Mouse (Mus musculus): ENCODE results near the gene Dgkg. TPM values are rescaled to one million over a fixed set of nuclear protein-coding genes. Genes with fewer than 3 reads are reported as not detected.

Gene Dgkg
- total and polyA plus RNA-seq, 2 experiments from 2014 or later: 6.1 to 12.5 TPM

- Histone ChIP-seq H3K4me3 (ENCODE audit: low read length) (no peak overlapping the region), H3K27ac (no peak overlapping the region), H3K4me1 (ENCODE audit: insufficient read depth, low read length) (no peaks in the 10 kb centered on the region), H3K4me2 (ENCODE audit: low read depth, low read length) (no peak overlapping the region), H3K27me3 (ENCODE audit: insufficient read depth, low read length) (no peaks in the 10 kb centered on the region), H3K9me3 (ENCODE audit: low read length) (no peaks in the 10 kb centered on the region), H3K9ac (replicated peaks; ENCODE audit: low read length) (no peak overlapping the region), H3K36me3 (ENCODE audit: insufficient read depth, low read length) (no peaks in the 10 kb centered on the region)
- ATAC-seq (no peak), DNase-seq (ENCODE audit: low spot score) (no peak)
- no peak for TF ChIP-seq CTCF (IDR thresholded peaks at IDR 0.05; ENCODE audit: low read depth)
- WGBS: 75% methylated on average over 8 of the region's 8 CpGs
These were observed 30.8 kb upstream of the Dgkg start for GRCm38 (mm10) chr16:22687711-22688230.

DNA sequence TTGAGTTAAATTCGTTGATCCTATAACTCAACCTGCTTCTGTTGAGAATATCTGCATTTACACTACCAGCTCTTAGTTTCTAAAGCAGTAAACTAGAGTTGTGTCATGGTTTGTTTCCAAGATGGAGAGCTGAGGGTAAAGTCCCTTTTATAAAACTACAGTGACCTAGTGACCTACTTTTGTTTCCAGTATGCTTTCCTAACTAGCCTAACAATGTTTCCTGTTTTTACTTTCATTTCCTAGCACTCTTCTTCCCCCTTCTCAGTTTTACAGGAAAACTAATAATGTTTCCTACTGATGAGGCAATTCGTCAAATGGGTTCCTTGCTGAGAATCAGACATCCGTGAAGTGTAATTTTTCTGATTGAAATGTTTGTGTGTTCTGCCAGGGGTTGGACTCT, 26.6 kb upstream of the Dgkg start:
- 77% methylated on average over 3 of the region's 3 CpGs for WGBS
- TF ChIP-seq CTCF (IDR thresholded peaks at IDR 0.05; ENCODE audit: low read depth): no peak
- ATAC-seq: no peak

GRCm38 (mm10) chr16:22682727-22683126, 25.7 kb upstream of the Dgkg start:
- no peak for TF ChIP-seq CTCF (IDR thresholded peaks at IDR 0.05; ENCODE audit: low read depth)
- H3K4me1 ChIP-seq (ENCODE audit: insufficient read depth, low read length): no peaks in the 10 kb centered on the region
- H3K36me3 ChIP-seq (ENCODE audit: insufficient read depth, low read length): no peaks in the 10 kb centered on the region

More for the DNA sequence above, 26.6 kb upstream of the Dgkg start:
- H3K9me3 ChIP-seq (ENCODE audit: low read length): no peaks in the 10 kb centered on the region
- H3K4me1 ChIP-seq (ENCODE audit: insufficient read depth, low read length): no peaks in the 10 kb centered on the region
- no peaks in the 10 kb centered on the region for H3K36me3 ChIP-seq (ENCODE audit: insufficient read depth, low read length)
- H3K4me2 ChIP-seq (ENCODE audit: low read depth, low read length): no peak overlapping the region
- H3K9ac ChIP-seq (replicated peaks; ENCODE audit: low read length): no peak overlapping the region
- no peak overlapping the region for H3K27ac ChIP-seq
- DNase-seq (ENCODE audit: low spot score): no peak
- H3K4me3 ChIP-seq (ENCODE audit: low read length): no peak overlapping the region
- H3K27me3 ChIP-seq (ENCODE audit: insufficient read depth, low read length): no peaks in the 10 kb centered on the region

GRCm38 (mm10) chr16:22679641-22680040, 22.6 kb upstream of the Dgkg start:
- Histone ChIP-seq H3K4me1 (ENCODE audit: insufficient read depth, low read length) (no peaks in the 10 kb centered on the region), H3K4me3 (ENCODE audit: low read length) (no peak overlapping the region), H3K36me3 (ENCODE audit: insufficient read depth, low read length) (no peaks in the 10 kb centered on the region), H3K27ac (no peak overlapping the region), H3K9me3 (ENCODE audit: low read length) (no peaks in the 10 kb centered on the region), H3K27me3 (ENCODE audit: insufficient read depth, low read length) (no peaks in the 10 kb centered on the region), H3K4me2 (ENCODE audit: low read depth, low read length) (no peak overlapping the region), H3K9ac (replicated peaks; ENCODE audit: low read length) (no peak overlapping the region)
- ATAC-seq: no peak
- TF ChIP-seq CTCF (IDR thresholded peaks at IDR 0.05; ENCODE audit: low read depth): no peak
- no peak for DNase-seq (ENCODE audit: low spot score)
- 80% methylated on average over 3 of the region's 3 CpGs for WGBS

More at GRCm38 (mm10) chr16:22682727-22683126, 25.7 kb upstream of the Dgkg start:
- no peak overlapping the region for H3K9ac ChIP-seq (replicated peaks; ENCODE audit: low read length)
- no peak overlapping the region for H3K27ac ChIP-seq
- ATAC-seq (no peak), DNase-seq (ENCODE audit: low spot score) (no peak)
- H3K4me2 ChIP-seq (ENCODE audit: low read depth, low read length): no peak overlapping the region
- no peak overlapping the region for H3K4me3 ChIP-seq (ENCODE audit: low read length)
- H3K27me3 ChIP-seq (ENCODE audit: insufficient read depth, low read length): no peaks in the 10 kb centered on the region
- H3K9me3 ChIP-seq (ENCODE audit: low read length): no peaks in the 10 kb centered on the region

GRCm38 (mm10) chr16:22674636-22675035, 17.6 kb upstream of the Dgkg start:
- Histone ChIP-seq H3K27me3 (ENCODE audit: insufficient read depth, low read length) (no peaks in the 10 kb centered on the region), H3K36me3 (ENCODE audit: insufficient read depth, low read length) (no peaks in the 10 kb centered on the region), H3K4me1 (ENCODE audit: insufficient read depth, low read length) (no peaks in the 10 kb centered on the region), H3K9me3 (ENCODE audit: low read length) (no peaks in the 10 kb centered on the region), H3K4me2 (ENCODE audit: low read depth, low read length) (no peak overlapping the region), H3K9ac (replicated peaks; ENCODE audit: low read length) (no peak overlapping the region), H3K27ac (no peak overlapping the region), H3K4me3 (ENCODE audit: low read length) (no peak overlapping the region)
- no peak for ATAC-seq
- 89% methylated on average over 10 of the region's 10 CpGs for WGBS
- no peak for TF ChIP-seq CTCF (IDR thresholded peaks at IDR 0.05; ENCODE audit: low read depth)
- no peak for DNase-seq (ENCODE audit: low spot score)

DNA sequence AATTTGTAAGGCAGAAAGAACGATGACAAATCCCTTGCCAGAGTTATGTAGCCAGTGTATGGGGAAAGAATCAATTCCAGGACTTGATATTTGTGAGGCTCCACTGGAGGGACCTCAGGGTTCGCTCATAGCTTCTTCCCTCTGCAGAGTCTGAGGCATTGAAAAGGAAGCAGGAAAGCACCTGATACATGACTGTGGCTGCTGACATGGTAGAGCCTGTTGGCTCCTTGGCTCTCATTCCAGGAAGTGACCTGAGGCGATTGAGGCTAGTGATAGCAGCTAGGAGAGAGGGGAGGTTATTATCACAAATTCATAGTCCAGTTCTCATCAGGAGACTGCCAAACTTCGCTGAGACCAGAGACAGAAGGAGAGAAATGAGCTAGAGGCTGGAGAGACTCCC, 17.1 kb upstream of the Dgkg start:
- Histone ChIP-seq H3K9me3 (ENCODE audit: low read length) (no peaks in the 10 kb centered on the region), H3K27ac (no peak overlapping the region), H3K9ac (replicated peaks; ENCODE audit: low read length) (no peak overlapping the region), H3K36me3 (ENCODE audit: insufficient read depth, low read length) (no peaks in the 10 kb centered on the region), H3K4me2 (ENCODE audit: low read depth, low read length) (no peak overlapping the region), H3K4me3 (ENCODE audit: low read length) (no peak overlapping the region), H3K27me3 (ENCODE audit: insufficient read depth, low read length) (no peaks in the 10 kb centered on the region), H3K4me1 (ENCODE audit: insufficient read depth, low read length) (no peaks in the 10 kb centered on the region)
- ATAC-seq (no peak), DNase-seq (ENCODE audit: low spot score) (no peak)
- no peak for TF ChIP-seq CTCF (IDR thresholded peaks at IDR 0.05; ENCODE audit: low read depth)
- 69% methylated on average over 4 of the region's 4 CpGs for WGBS

DNA sequence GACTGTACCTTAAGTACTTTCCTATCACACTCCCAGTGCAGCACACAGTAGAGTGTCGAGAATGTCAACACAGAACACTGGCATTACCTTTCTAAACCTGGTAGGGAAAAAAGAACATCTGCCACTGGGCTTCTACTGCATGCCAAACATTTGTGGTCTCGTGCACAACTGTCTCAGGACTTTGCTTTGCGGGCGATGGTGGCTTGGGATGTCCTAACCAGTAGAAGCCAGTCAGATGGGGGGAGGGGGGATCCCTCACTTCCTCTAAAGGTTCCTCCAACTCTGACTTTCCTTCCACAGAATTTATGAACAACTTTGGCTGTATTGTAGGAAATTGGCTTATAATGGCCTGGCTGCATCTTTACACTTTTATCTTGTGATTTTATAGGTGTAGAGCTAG, 7.0 kb upstream of the Dgkg start:
- TF ChIP-seq CTCF (IDR thresholded peaks at IDR 0.05; ENCODE audit: low read depth): no peak
- Histone ChIP-seq H3K27me3 (ENCODE audit: insufficient read depth, low read length) (0 out of 2 replicates have a peak, but pooled peaks cover 3% of the 10 kb centered on the region), H3K9me3 (ENCODE audit: low read length) (no peaks in the 10 kb centered on the region), H3K4me1 (ENCODE audit: insufficient read depth, low read length) (no peaks in the 10 kb centered on the region), H3K27ac (no peak overlapping the region), H3K4me2 (ENCODE audit: low read depth, low read length) (no peak overlapping the region), H3K9ac (replicated peaks; ENCODE audit: low read length) (no peak overlapping the region), H3K4me3 (ENCODE audit: low read length) (no peak overlapping the region), H3K36me3 (ENCODE audit: insufficient read depth, low read length) (no peaks in the 10 kb centered on the region)
- ATAC-seq (no peak), DNase-seq (ENCODE audit: low spot score) (no peak)
- WGBS: 83% methylated on average over 4 of the region's 4 CpGs

Measured in hindbrain, postnatal 0 days (tissue).